Mouse (Mus musculus): Measurements from ENCODE around the gene Krt84. TPM values are rescaled to one million over a fixed set of nuclear protein-coding genes. Genes with fewer than 3 reads are reported as not detected.

The Krt84 gene
- polyA plus RNA-seq, 1 experiment, result 2.9 TPM

DNA sequence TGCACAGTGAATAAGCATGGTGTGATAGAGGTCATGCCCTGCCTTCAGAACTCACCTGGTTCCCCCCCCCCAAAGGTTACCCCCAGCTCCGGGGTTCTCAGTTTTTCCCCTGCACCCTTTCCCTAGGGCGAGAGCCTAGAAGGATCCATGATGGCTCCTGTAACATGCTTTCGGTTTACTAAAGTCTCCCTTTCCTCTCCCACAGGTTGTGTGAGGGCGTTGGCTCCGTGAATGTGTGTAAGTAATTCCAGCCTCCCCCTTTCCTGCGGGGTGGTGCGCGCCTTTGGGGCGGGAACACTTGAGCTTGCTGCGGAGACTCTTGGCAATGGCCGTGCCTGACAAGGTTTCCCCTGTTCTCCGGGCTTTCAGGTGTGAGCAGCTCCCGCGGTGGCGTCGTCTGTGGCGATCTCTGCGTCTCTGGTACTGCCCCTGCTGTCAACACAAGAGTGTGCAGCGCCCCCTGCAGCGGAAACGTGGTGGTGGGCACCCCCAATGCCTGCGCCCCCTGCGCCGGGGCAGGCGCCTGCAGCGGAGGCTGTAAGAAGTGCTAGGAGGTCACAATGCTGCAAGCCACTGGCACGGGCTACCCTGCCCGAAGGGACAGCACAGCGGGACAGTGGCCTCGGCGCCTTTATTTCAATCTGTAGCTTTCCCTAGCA is 53.5 kb downstream of the Krt84 start:
- H3K27ac ChIP-seq (ENCODE audit: control insufficient read depth, insufficient read depth, low read length), result no peak overlapping the region
- TF ChIP-seq CTCF (IDR thresholded peaks at IDR 0.05; ENCODE audit: borderline replicate concordance, control insufficient read depth, extremely low read depth, insufficient read depth, low read length, poor library complexity), result peak; percentile 79; the same call in 1 of the 2 replicates
- no peak for TF ChIP-seq POLR2A (IDR thresholded peaks at IDR 0.05; ENCODE audit: control insufficient read depth, extremely low read depth, insufficient read depth, low read length, poor library complexity)
- peak; percentile 81 for DNase-seq
- 7% methylated on average over 31 of the region's 31 CpGs for WGBS
- H3K27me3 ChIP-seq (ENCODE audit: control insufficient read depth, insufficient read depth, low read length), result no peaks in the 10 kb centered on the region
- H3K4me1 ChIP-seq (replicated peaks; ENCODE audit: control insufficient read depth, insufficient read depth, low read length), result peaks cover 6% of the 10 kb centered on the region
- H3K36me3 ChIP-seq (ENCODE audit: control insufficient read depth, insufficient read depth, low read length), result no peaks in the 10 kb centered on the region
- peak overlapping the region; percentile 15 for H3K4me3 ChIP-seq (ENCODE audit: control insufficient read depth, insufficient read depth, low read length)

Other genes starting within 250 kb of the Krt84 start
- gene Atg101, start 248.5 kb downstream of the Krt84 start, polyA plus RNA-seq (2012; rRNA removed), result 68.5 and 75.2 TPM in 2 replicates
- 0.55 and 0.88 TPM in 2 replicates for gene 6030408B16Rik, start 239.6 kb downstream of the Krt84 start, polyA plus RNA-seq (2012; rRNA removed)
- gene Krt80, start 162.7 kb downstream of the Krt84 start, polyA plus RNA-seq (2012; rRNA removed), result 3.1 and 3.8 TPM in 2 replicates
- gene Krt7, start 121.8 kb downstream of the Krt84 start, polyA plus RNA-seq (2012; rRNA removed), result 20.8 and 28.3 TPM in 2 replicates
- gene Krt87, start 94.0 kb downstream of the Krt84 start, polyA plus RNA-seq (2012; rRNA removed), result 0.57 and 0.77 TPM in 2 replicates
- not detected in 2 replicates for gene Krt88, start 85.1 kb downstream of the Krt84 start, polyA plus RNA-seq (2012; rRNA removed)
- 0.56 and 0.66 TPM in 2 replicates for gene Krt81, start 69.1 kb downstream of the Krt84 start, polyA plus RNA-seq (2012; rRNA removed)
- 0.18 and 0.35 TPM in 2 replicates for gene Krt86, start 59.3 kb downstream of the Krt84 start, polyA plus RNA-seq (2012; rRNA removed)
- gene Krt83, start 41.3 kb downstream of the Krt84 start, polyA plus RNA-seq (2012; rRNA removed), result 0.92 and 1.8 TPM in 2 replicates
- 0.17 and 0.24 TPM in 2 replicates for gene Gm49425, start 15.6 kb downstream of the Krt84 start, polyA plus RNA-seq (2012; rRNA removed)
- 0.05 and 0.13 TPM in 2 replicates for gene Krt82, start 17.8 kb upstream of the Krt84 start, polyA plus RNA-seq (2012; rRNA removed)
- 0.09 and 0.16 TPM in 2 replicates for gene Krt90, start 30.1 kb upstream of the Krt84 start, polyA plus RNA-seq (2012; rRNA removed)
- gene Krt75, start 41.1 kb upstream of the Krt84 start, polyA plus RNA-seq (2012; rRNA removed), result 0.49 and 0.82 TPM in 2 replicates
- gene Gm5414, start 95.4 kb upstream of the Krt84 start, polyA plus RNA-seq (2012; rRNA removed), result not detected in 2 replicates
- not detected in 2 replicates for gene Gm5478, start 114.6 kb upstream of the Krt84 start, polyA plus RNA-seq (2012; rRNA removed)
- gene Krt6b, start 147.5 kb upstream of the Krt84 start, polyA plus RNA-seq (2012; rRNA removed), result 0.68 and 1.1 TPM in 2 replicates
- 2.3 and 2.4 TPM in 2 replicates for gene Krt6a, start 161.5 kb upstream of the Krt84 start, polyA plus RNA-seq (2012; rRNA removed)
- gene Krt5, start 180.1 kb upstream of the Krt84 start, polyA plus RNA-seq (2012; rRNA removed), result 154 and 184 TPM in 2 replicates
- 1.5 and 2.0 TPM in 2 replicates for gene Krt71, start 210.3 kb upstream of the Krt84 start, polyA plus RNA-seq (2012; rRNA removed)

Data from thymus, adult 2 months (tissue).